Mouse (Mus musculus) heart, postnatal 10 days (tissue): ENCODE data around the gene Klhl32. TPM values are rescaled to one million over a fixed set of nuclear protein-coding genes. Genes with fewer than 3 reads are reported as not detected.

ENCODE experiments used
- DNase-seq, 2 experiments: peaks; one replicate each; pipeline ENCODE4 v3.0.0; 2021
- intact Hi-C: fragments of 180-260 bp; cut with DNase I; formaldehyde crosslinking; loops from one replicate; pipeline ENCODE4 v1.15.1; 2025
- total RNA-seq, 2 experiments: library from RNA; stranded (reverse); gene quantifications; 2 replicates each; pipeline ENCODE4 v1.2.3; 2021

Klhl32 gene
- total RNA-seq, 2 experiments from 2014 or later = 1.0 to 1.2 TPM

- intact Hi-C loops = no loop called here
These were observed 281.9 kb downstream of the Klhl32 start for GRCm38 (mm10) chr4:24568989-24569556.

GRCm38 (mm10) chr4:24568026-24568425 is 282.9 kb downstream of the Klhl32 start:
- DNase-seq = no peak
- intact Hi-C loops = no loop called here

More at GRCm38 (mm10) chr4:24568989-24569556, 281.9 kb downstream of the Klhl32 start:
- no peak for DNase-seq

Other genes starting within 250 kb of the Klhl32 start
- gene Ndufaf4, start 47.0 kb upstream of the Klhl32 start, total RNA-seq = 10 to 100 TPM; 62.4 to 71.9 TPM
- 1 to 10 TPM; 1.7 to 3.8 TPM for gene Gpr63, start 115.3 kb upstream of the Klhl32 start, total RNA-seq